Mouse (Mus musculus) thymus, adult 2 months (tissue): ENCODE results near the gene Cdh1. TPM values are rescaled to one million over a fixed set of nuclear protein-coding genes. Genes with fewer than 3 reads are reported as not detected.

ENCODE experiments used
- DNase-seq: peaks from one replicate; pipeline ENCODE4 v3.0.0; 2021
- H3K27ac ChIP-seq: fragments of 200-500 bp; 2 replicates; pipeline ENCODE4 v1.5.1; 2012; ENCODE audit warnings: low read length, control low read depth; ENCODE audit not compliant: control insufficient read depth, insufficient read depth
- H3K27me3 ChIP-seq: fragments of 200-500 bp; 2 replicates; pipeline ENCODE4 v1.6.1; 2012; ENCODE audit warnings: mild to moderate bottlenecking, low read length, moderate library complexity, mixed read lengths; ENCODE audit not compliant: control insufficient read depth, insufficient read depth
- H3K36me3 ChIP-seq: fragments of 200-500 bp; 2 replicates; pipeline ENCODE4 v1.6.1; 2012; ENCODE audit warnings: mild to moderate bottlenecking, low read length, moderate library complexity; ENCODE audit not compliant: control insufficient read depth, insufficient read depth
- H3K4me1 ChIP-seq: fragments of 200-500 bp; replicated peaks from 2 replicates; pipeline ENCODE4 v1.6.1; 2012; ENCODE audit warnings: low read length; ENCODE audit not compliant: control insufficient read depth, insufficient read depth
- H3K4me3 ChIP-seq: fragments of 200-500 bp; 2 replicates; pipeline ENCODE4 v1.5.1; 2012; ENCODE audit warnings: mild to moderate bottlenecking, low read length, control low read depth, moderate library complexity; ENCODE audit not compliant: control insufficient read depth, insufficient read depth
- CTCF ChIP-seq: fragments of 200-500 bp; IDR thresholded peaks from 2 replicates; pipeline ENCODE4 v1.5.1; 2012; ENCODE audit warnings: mild to moderate bottlenecking, control low read depth, low read length, moderate library complexity, borderline replicate concordance; ENCODE audit not compliant: control insufficient read depth, poor library complexity, insufficient read depth; ENCODE audit errors: extremely low read depth
- POLR2A ChIP-seq: fragments of 200-500 bp; IDR thresholded peaks from 2 replicates; pipeline ENCODE4 v1.6.1; 2012; ENCODE audit warnings: mild to moderate bottlenecking, low read length, control low read depth, moderate library complexity; ENCODE audit not compliant: control insufficient read depth, poor library complexity, insufficient read depth; ENCODE audit errors: extremely low read depth
- WGBS: fragments of 180-500 bp; shearing (Covaris S2); methylation state at CpG from one replicate; pipeline ENCODE4 v1.1.7; 2018; 5-methylcytosine and 5-hydroxymethylcytosine counted together
- polyA plus RNA-seq: library from polyadenylated mRNA; depleted of rRNA; stranded (reverse); fragments of >200 nt; gene quantifications from 2 replicates; pipeline ENCODE4 v1.2.3, GENCODE M21; 2012

Gene Cdh1
- polyA plus RNA-seq, 1 experiment = 23.5 TPM

DNA sequence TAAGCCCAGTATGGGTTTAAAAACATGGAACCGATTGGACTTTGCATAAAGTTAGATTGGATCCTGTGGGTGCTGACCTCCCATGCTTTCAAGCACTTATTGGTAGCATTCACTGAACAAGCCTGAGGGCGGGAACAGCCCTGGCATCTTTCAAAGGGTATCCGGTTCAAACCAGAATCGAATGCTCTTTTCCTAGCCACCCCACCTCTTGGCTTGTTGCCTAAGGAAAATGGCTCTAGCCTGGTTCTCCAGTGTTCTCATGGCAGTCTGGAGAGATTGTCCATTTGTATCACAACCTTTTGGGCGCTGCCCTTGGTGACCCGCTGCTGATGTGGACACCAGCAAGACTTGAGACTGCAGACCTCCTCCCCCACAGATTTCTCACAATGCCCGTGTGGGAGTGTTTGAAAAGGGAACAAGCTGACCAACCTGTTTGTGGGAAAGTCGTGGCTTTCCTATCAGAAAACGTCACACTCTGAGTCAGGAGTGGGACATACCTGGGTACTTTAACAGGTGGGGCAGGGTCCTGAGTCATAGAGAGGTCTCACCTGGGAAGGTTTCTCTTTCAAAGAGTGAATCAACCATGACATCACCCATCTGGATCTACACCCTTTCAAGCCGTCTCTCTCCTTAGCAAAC is 12.6 kb downstream of the Cdh1 start:
- no peak for TF ChIP-seq POLR2A
- TF ChIP-seq CTCF = no peak
- no peak overlapping the region for H3K27ac ChIP-seq
- H3K4me3 ChIP-seq = no peak overlapping the region
- no peak for DNase-seq
- H3K4me1 ChIP-seq = 0 out of 2 replicates have a peak, but pooled peaks cover 4% of the 10 kb centered on the region
- WGBS = 85% methylated on average over 10 of the region's 10 CpGs
- no peaks in the 10 kb centered on the region for H3K36me3 ChIP-seq
- no peaks in the 10 kb centered on the region for H3K27me3 ChIP-seq

DNA sequence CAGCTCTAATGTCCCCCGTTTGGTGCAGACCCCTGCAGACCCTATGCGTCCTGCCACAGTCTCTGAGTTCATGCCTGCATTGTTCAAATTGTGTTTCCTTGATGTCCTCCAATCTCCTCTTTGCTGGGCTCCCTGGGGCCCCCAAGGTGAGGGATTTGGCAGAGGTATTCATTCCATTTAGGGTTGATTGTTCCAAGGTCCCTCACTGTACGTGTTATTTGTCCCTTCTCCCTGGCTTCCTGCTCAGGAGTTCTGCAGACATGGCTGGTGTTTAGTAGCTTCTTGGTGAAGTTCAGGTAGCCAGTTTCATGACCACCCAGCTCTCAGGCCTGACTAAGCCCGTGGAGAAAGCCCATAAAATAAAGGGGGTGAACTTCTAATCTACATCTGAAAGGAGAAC is 13.5 kb downstream of the Cdh1 start:
- H3K4me3 ChIP-seq = no peak overlapping the region
- 83% methylated on average over 4 of the region's 4 CpGs for WGBS
- no peaks in the 10 kb centered on the region for H3K27me3 ChIP-seq
- no peak overlapping the region for H3K27ac ChIP-seq
- no peaks in the 10 kb centered on the region for H3K36me3 ChIP-seq
- TF ChIP-seq CTCF (no peak), POLR2A (no peak)
- 0 out of 2 replicates have a peak, but pooled peaks cover 4% of the 10 kb centered on the region for H3K4me1 ChIP-seq
- no peak for DNase-seq

DNA sequence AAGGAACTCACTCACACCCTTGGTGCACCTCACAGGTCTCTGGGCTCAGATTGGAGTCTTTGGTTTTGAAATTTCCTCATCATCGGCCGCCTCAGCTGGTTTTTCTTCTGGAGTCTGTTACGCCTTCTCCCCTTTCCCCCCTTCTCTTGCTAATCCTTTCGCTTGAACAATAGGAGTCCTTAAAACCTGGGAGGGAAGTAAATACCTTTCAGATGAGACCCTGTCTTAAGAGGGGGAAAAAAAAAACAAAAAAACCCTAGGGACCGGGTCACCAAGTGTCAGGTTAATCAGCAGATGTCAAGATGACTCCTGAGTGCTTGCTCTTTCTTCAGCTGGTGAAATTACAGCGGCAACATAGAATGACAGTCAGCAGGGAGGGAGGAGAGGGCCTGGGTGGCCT is 14.0 kb downstream of the Cdh1 start:
- Histone ChIP-seq H3K4me3 (no peak overlapping the region), H3K4me1 (0 out of 2 replicates have a peak, but pooled peaks cover 4% of the 10 kb centered on the region), H3K36me3 (no peaks in the 10 kb centered on the region), H3K27me3 (no peaks in the 10 kb centered on the region), H3K27ac (no peak overlapping the region)
- 78% methylated on average over 6 of the region's 6 CpGs for WGBS
- TF ChIP-seq CTCF (no peak), POLR2A (no peak)
- DNase-seq = no peak

DNA sequence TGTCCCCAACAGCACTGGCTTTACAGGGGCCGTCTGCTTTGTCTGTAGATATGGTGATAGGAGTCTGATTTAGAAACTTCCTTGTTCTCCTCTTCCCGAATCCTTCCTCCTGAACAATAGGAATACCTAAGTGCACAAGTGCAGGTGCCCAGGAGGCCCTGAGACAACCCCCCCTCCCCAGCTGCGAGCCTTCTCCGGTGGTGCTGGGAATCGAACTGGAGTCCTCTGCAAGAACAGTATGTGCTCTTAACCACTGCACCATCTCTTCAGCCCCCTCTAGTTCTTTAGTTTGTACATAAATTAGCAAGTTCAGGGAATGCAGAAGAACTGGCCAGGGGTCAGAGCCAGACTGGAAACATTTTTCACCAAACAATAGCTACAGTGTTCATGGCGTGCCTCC is 14.7 kb downstream of the Cdh1 start:
- Histone ChIP-seq H3K27ac (no peak overlapping the region), H3K4me3 (no peak overlapping the region), H3K27me3 (no peaks in the 10 kb centered on the region), H3K36me3 (no peaks in the 10 kb centered on the region), H3K4me1 (peaks cover 6% of the 10 kb centered on the region)
- TF ChIP-seq CTCF = no peak
- TF ChIP-seq POLR2A = no peak
- 94% methylated on average over 6 of the region's 6 CpGs for WGBS
- DNase-seq = no peak

GRCm38 (mm10) chr8:106618324-106618723 is 15.2 kb downstream of the Cdh1 start:
- no peaks in the 10 kb centered on the region for H3K36me3 ChIP-seq
- TF ChIP-seq POLR2A (no peak), CTCF (no peak)
- H3K27me3 ChIP-seq = no peaks in the 10 kb centered on the region
- WGBS = 95% methylated on average over 6 of the region's 6 CpGs
- H3K4me3 ChIP-seq = no peak overlapping the region
- no peak for DNase-seq
- H3K4me1 ChIP-seq = peaks cover 8% of the 10 kb centered on the region
- no peak overlapping the region for H3K27ac ChIP-seq

- TF ChIP-seq CTCF (no peak), POLR2A (no peak)
- no peak overlapping the region for H3K27ac ChIP-seq
- H3K27me3 ChIP-seq = no peaks in the 10 kb centered on the region
- peaks cover 8% of the 10 kb centered on the region for H3K4me1 ChIP-seq
- H3K36me3 ChIP-seq = no peaks in the 10 kb centered on the region
- WGBS = 82% methylated on average over 9 of the region's 9 CpGs
- H3K4me3 ChIP-seq = no peak overlapping the region
- DNase-seq = no peak
Measured at GRCm38 (mm10) chr8:106619549-106620245, 16.5 kb downstream of the Cdh1 start.
